Mouse (Mus musculus): ENCODE results near the gene Tec. TPM values are rescaled to one million over a fixed set of nuclear protein-coding genes. Genes with fewer than 3 reads are reported as not detected.

The Tec gene
- total RNA-seq, 2 experiments from 2014 or later, result 13.6 to 16.1 TPM

GRCm38 (mm10) chr5:72791386-72791785 lies 76.9 kb downstream of the Tec start:
- DNase-seq, result no peak
- intact Hi-C loops (cut with DNase I), result no loop called here

- intact Hi-C loops (cut with DNase I), result no loop called here
- DNase-seq, result no peak
Observed at GRCm38 (mm10) chr5:72785451-72785850, 82.8 kb downstream of the Tec start.

- intact Hi-C loops (cut with DNase I), result no loop called here
- DNase-seq, result no peak
Observed at GRCm38 (mm10) chr5:72784719-72785118, 83.6 kb downstream of the Tec start.

- no peak for DNase-seq
- intact Hi-C loops (cut with DNase I), result no loop called here
Observed at GRCm38 (mm10) chr5:72783957-72784356, 84.3 kb downstream of the Tec start.

- intact Hi-C loops (cut with DNase I), result no loop called here
- peak; percentile 33 for DNase-seq
Observed at GRCm38 (mm10) chr5:72783123-72783522, 85.2 kb downstream of the Tec start.

GRCm38 (mm10) chr5:72781776-72782175 lies 86.5 kb downstream of the Tec start:
- intact Hi-C loops (cut with DNase I), result no loop called here
- no peak for DNase-seq

GRCm38 (mm10) chr5:72776595-72776994 lies 91.7 kb downstream of the Tec start:
- no peak for DNase-seq
- intact Hi-C loops (cut with DNase I), result no loop called here

GRCm38 (mm10) chr5:72776127-72776526 lies 92.2 kb downstream of the Tec start:
- intact Hi-C loops (cut with DNase I), result no loop called here
- DNase-seq, result no peak

- intact Hi-C loops (cut with DNase I), result no loop called here
- DNase-seq, result no peak
Observed at GRCm38 (mm10) chr5:72769841-72770240, 98.4 kb downstream of the Tec start.

- no peak for DNase-seq
- intact Hi-C loops (cut with DNase I), result no loop called here
Observed at GRCm38 (mm10) chr5:72763546-72763945, 104.7 kb downstream of the Tec start.

GRCm38 (mm10) chr5:72763025-72763424 lies 105.3 kb downstream of the Tec start:
- no peak for DNase-seq
- intact Hi-C loops (cut with DNase I), result no loop called here

- no peak for DNase-seq
- intact Hi-C loops (cut with DNase I), result no loop called here
Observed at GRCm38 (mm10) chr5:72761758-72762157, 106.5 kb downstream of the Tec start.

- intact Hi-C loops (cut with DNase I), result no loop called here
Observed at GRCm38 (mm10) chr5:72761237-72761636, 107.0 kb downstream of the Tec start.

GRCm38 (mm10) chr5:72758925-72759924 lies 109.1 kb downstream of the Tec start:
- no peak for DNase-seq
- intact Hi-C loops (cut with DNase I), result loop anchor here (10.0 kb wide), 1 partner anchor 1254 kb away; no protein-coding TSS in a partner anchor

More at GRCm38 (mm10) chr5:72761237-72761636, 107.0 kb downstream of the Tec start:
- DNase-seq, result no peak

- intact Hi-C loops (cut with DNase I), result loop anchor here (10.0 kb wide), 1 partner anchor 1252 kb away; no protein-coding TSS in a partner anchor
- DNase-seq, result peak; percentile 16
Observed at GRCm38 (mm10) chr5:72757155-72757773, 111.0 kb downstream of the Tec start.

- DNase-seq, result peak; percentile 76
- intact Hi-C loops (cut with DNase I), result loop anchor here (10.0 kb wide), 1 partner anchor 1251 kb away; no protein-coding TSS in a partner anchor
Observed at GRCm38 (mm10) chr5:72755941-72756340, 112.3 kb downstream of the Tec start.

GRCm38 (mm10) chr5:72755035-72755434 lies 113.2 kb downstream of the Tec start:
- DNase-seq, result no peak
- intact Hi-C loops (cut with DNase I), result loop anchor here (10.0 kb wide), 1 partner anchor 1250 kb away; no protein-coding TSS in a partner anchor

- no peak for DNase-seq
- intact Hi-C loops (cut with DNase I), result loop anchor here (10.0 kb wide), 1 partner anchor 1248 kb away; no protein-coding TSS in a partner anchor
Observed at GRCm38 (mm10) chr5:72752585-72752984, 115.7 kb downstream of the Tec start, which contains the start of gene Txk. Gene Txk (minus strand): TSS chr5:72752777.

- intact Hi-C loops (cut with DNase I), result loop anchor here (10.0 kb wide), 1 partner anchor 1246 kb away; no protein-coding TSS in a partner anchor
- no peak for DNase-seq
Observed at GRCm38 (mm10) chr5:72751056-72751758, 117.1 kb downstream of the Tec start.

- intact Hi-C loops (cut with DNase I), result loop anchor here (10.0 kb wide), 1 partner anchor 1245 kb away; no protein-coding TSS in a partner anchor
- DNase-seq, result no peak
Observed at GRCm38 (mm10) chr5:72750226-72750625, 118.1 kb downstream of the Tec start.
